Mouse (Mus musculus) ES-Bruce4 (cell line): ENCODE measurements at regions not wholly inside any gene's neighbourhood (a gene's known extent, or its start where the extent isn't known, plus 50 kb on each side); places are given as distances from the start of the nearest gene placed in this dataset.

Experiments used
- H3K27ac ChIP-seq: 2 replicates; pipeline ENCODE4 v1.5.1; 2012; ENCODE audit warnings: low read length, inconsistent platforms; ENCODE audit not compliant: insufficient read depth
- H3K27me3 ChIP-seq: 2 replicates; pipeline ENCODE4 v1.6.1; 2012; ENCODE audit warnings: mild to moderate bottlenecking, low read length, inconsistent platforms; ENCODE audit not compliant: control insufficient read depth, poor library complexity, insufficient read depth, severe bottlenecking
- H3K36me3 ChIP-seq: 2 replicates; pipeline ENCODE4 v1.6.1; 2012; ENCODE audit warnings: inconsistent platforms, mild to moderate bottlenecking, low read length, moderate library complexity; ENCODE audit not compliant: control insufficient read depth, poor library complexity, insufficient read depth, severe bottlenecking
- H3K4me1 ChIP-seq: one replicate; pipeline ENCODE4 v1.8.1; 2011; ENCODE audit warnings: low read length; ENCODE audit not compliant: control insufficient read depth, insufficient read depth
- H3K4me3 ChIP-seq: 2 replicates; pipeline ENCODE4 v1.5.1; 2011; ENCODE audit warnings: low read depth, mild to moderate bottlenecking, low read length
- H3K9ac ChIP-seq: 2 replicates; pipeline ENCODE4 v1.6.1; 2012; ENCODE audit warnings: low read depth, mild to moderate bottlenecking, inconsistent platforms; ENCODE audit not compliant: poor library complexity, severe bottlenecking
- H3K9me3 ChIP-seq: replicated peaks from 2 replicates; pipeline ENCODE4 v1.6.1; 2012; ENCODE audit warnings: mild to moderate bottlenecking, low read length, inconsistent platforms; ENCODE audit not compliant: control insufficient read depth, poor library complexity, insufficient read depth, severe bottlenecking
- CTCF ChIP-seq: IDR thresholded peaks from one replicate; pipeline ENCODE4 v1.8.1; 2011; ENCODE audit warnings: low read depth, low read length
- EP300 ChIP-seq: IDR thresholded peaks from 2 replicates; pipeline ENCODE4 v1.6.1; 2011; ENCODE audit warnings: low read depth, low read length; ENCODE audit not compliant: insufficient read depth
- POLR2A ChIP-seq: IDR thresholded peaks from one replicate; pipeline ENCODE4 v1.8.1; 2011; ENCODE audit warnings: low read length; ENCODE audit not compliant: insufficient read depth

DNA sequence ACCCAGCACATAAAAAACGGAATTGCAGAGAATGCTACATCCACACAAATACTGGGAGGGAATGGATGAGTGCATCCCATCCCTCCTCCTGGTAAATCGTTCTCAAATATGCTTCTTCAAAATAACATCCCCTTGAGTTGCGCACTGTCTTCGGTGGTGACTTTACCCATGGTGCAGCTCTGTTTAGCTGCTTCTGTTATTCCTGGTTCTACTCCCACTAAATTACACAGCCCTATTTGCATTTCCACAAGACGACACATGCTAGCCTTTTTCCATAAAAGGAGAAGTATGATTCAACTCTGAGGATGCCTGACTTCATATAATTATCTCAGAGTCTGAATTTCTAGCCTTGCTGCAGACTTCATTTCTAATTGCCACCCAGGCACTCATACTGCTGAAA, 65.5 kb upstream of the Ift57 start:
- H3K36me3 ChIP-seq, result no peaks in the 10 kb centered on the region
- no peaks in the 10 kb centered on the region for H3K4me1 ChIP-seq
- H3K9ac ChIP-seq, result no peak overlapping the region
- no peak overlapping the region for H3K4me3 ChIP-seq
- no peaks in the 10 kb centered on the region for H3K27me3 ChIP-seq
- 0 out of 2 replicates have a peak, but pooled peaks cover 4% of the 10 kb centered on the region for H3K9me3 ChIP-seq
- TF ChIP-seq EP300, result no peak
- TF ChIP-seq POLR2A, result no peak
- TF ChIP-seq CTCF, result no peak
- no peak overlapping the region for H3K27ac ChIP-seq

DNA sequence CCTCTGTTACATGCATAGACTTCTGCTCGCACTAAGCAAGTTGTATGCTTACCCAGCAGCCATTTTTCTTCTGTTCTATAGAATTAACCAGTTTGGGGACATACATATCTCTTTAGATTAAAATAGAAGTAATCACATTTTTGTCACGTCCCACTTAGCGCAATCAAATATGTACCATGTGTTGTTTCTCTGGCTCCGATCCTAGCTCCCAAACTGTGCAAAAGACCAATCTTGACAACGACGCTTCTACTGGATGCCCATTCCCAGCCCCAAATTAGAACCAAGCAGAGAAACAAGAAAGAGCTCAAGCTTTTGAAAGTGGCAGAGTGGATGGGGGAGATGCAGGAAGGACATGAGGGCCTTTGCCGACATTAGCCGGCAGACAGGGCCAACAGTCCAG, 63.5 kb upstream of the Ift57 start:
- H3K9me3 ChIP-seq, result no peaks in the 10 kb centered on the region

GRCm38 (mm10) chr16:49636467-49636866, 62.6 kb upstream of the Ift57 start:
- H3K4me1 ChIP-seq, result no peaks in the 10 kb centered on the region
- H3K4me3 ChIP-seq, result no peak overlapping the region
- no peaks in the 10 kb centered on the region for H3K27me3 ChIP-seq
- TF ChIP-seq POLR2A, result no peak
- no peak for TF ChIP-seq EP300
- TF ChIP-seq CTCF, result no peak
- no peaks in the 10 kb centered on the region for H3K9me3 ChIP-seq
- no peaks in the 10 kb centered on the region for H3K36me3 ChIP-seq
- H3K27ac ChIP-seq, result no peak overlapping the region
- no peak overlapping the region for H3K9ac ChIP-seq

More for the DNA sequence above, 63.5 kb upstream of the Ift57 start:
- H3K4me3 ChIP-seq, result no peak overlapping the region
- no peaks in the 10 kb centered on the region for H3K27me3 ChIP-seq
- H3K9ac ChIP-seq, result no peak overlapping the region
- no peaks in the 10 kb centered on the region for H3K36me3 ChIP-seq
- no peaks in the 10 kb centered on the region for H3K4me1 ChIP-seq
- TF ChIP-seq POLR2A (no peak), EP300 (no peak), CTCF (no peak)
- no peak overlapping the region for H3K27ac ChIP-seq

DNA sequence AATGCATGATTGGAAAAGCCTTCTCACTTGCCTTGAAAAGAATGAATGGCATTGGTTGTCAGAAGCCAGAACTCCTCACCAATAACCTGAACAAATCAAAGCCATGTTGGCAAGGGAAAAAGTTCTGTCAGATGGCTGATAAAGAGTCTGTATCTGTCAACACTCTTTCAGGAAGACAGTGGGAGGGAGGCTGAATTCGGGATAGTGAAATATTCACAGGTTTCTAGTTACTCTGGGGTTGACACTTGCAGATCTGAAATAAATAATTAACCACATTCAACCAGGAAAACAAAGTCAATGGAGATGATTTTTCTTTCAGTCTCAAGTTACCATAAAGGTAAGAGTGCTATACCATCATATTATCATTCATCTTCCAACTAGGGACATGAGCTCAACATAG, 56.3 kb upstream of the Ift57 start:
- H3K4me3 ChIP-seq, result no peak overlapping the region
- no peaks in the 10 kb centered on the region for H3K27me3 ChIP-seq
- TF ChIP-seq EP300, result no peak
- no peak for TF ChIP-seq POLR2A
- TF ChIP-seq CTCF, result no peak
- H3K9me3 ChIP-seq, result no peaks in the 10 kb centered on the region
- no peak overlapping the region for H3K27ac ChIP-seq
- H3K9ac ChIP-seq, result no peak overlapping the region
- no peaks in the 10 kb centered on the region for H3K36me3 ChIP-seq
- no peaks in the 10 kb centered on the region for H3K4me1 ChIP-seq

- Histone ChIP-seq H3K9me3 (no peaks in the 10 kb centered on the region), H3K4me1 (no peaks in the 10 kb centered on the region), H3K9ac (no peak overlapping the region), H3K27me3 (no peaks in the 10 kb centered on the region), H3K27ac (no peak overlapping the region), H3K4me3 (no peak overlapping the region), H3K36me3 (no peaks in the 10 kb centered on the region)
- TF ChIP-seq POLR2A (no peak), CTCF (no peak), EP300 (no peak)
These were observed 54.6 kb upstream of the Ift57 start for GRCm38 (mm10) chr16:49644416-49644815.

GRCm38 (mm10) chr16:49646479-49646878, 52.6 kb upstream of the Ift57 start:
- Histone ChIP-seq H3K9ac (no peak overlapping the region), H3K4me1 (no peaks in the 10 kb centered on the region), H3K9me3 (no peaks in the 10 kb centered on the region), H3K27ac (no peak overlapping the region), H3K27me3 (no peaks in the 10 kb centered on the region), H3K4me3 (no peak overlapping the region), H3K36me3 (no peaks in the 10 kb centered on the region)
- TF ChIP-seq EP300 (no peak), POLR2A (no peak), CTCF (no peak)
